Mouse (Mus musculus) sigmoid colon, adult 10 weeks (tissue): ENCODE results near the gene Timm10b. TPM values are rescaled to one million over a fixed set of nuclear protein-coding genes. Genes with fewer than 3 reads are reported as not detected.

Experiments used
- polyA plus RNA-seq: library from polyadenylated mRNA; stranded (reverse); fragments of 350-450 nt; fragmentation: Illumina TruSeq; extraction: RNeasy Lipid Tissue Mini Kit (QIAGEN cat#74804); gene quantifications from one replicate; pipeline ENCODE4 v1.2.3, GENCODE M21; 2014; ENCODE audit warnings: low read depth, low replicate concordance

Gene Timm10b
- 41.0 TPM for polyA plus RNA-seq

GRCm38 (mm10) chr7:105639756-105640155, at the start of gene Timm10b:
Gene Timm10b, plus strand, starts transcription at chr7:105640056.

DNA sequence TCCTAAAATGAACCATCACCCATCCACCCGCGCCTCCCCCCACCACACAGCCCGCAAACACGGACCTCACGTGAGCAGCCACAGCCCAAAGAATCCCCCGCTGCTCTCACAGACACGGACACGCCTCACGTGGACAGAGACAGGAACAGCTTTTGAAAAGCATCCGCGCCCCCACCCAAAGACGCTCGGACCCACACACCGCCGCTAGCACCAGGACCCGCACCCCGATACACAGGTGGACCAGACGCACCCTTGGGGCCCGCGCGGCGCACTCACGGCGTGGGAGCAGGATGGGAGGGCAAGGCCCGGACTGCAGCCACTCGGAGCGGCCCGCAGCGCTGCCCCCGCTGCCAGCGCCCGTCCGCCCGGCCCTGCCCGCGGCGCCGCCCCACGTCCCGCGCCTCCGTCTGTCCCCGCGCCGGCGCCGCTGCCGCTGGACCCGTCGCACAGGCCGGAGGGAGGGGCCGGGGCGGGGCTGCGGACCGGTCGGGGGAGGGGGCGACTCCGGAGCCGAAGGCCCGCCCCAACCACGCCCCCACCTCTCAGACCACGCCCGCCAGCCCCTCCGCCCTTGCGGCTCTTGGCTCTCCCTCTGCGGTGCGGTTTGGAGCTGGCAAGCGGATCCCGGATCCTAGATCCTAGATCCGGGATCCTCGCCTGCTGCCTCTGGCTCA, 6.6 kb upstream of the Timm10b start, which contains the start of gene Trim3:
Gene Trim3 (minus strand): TSS at position 445 of the 674 bp plus-strand sequence.

DNA sequence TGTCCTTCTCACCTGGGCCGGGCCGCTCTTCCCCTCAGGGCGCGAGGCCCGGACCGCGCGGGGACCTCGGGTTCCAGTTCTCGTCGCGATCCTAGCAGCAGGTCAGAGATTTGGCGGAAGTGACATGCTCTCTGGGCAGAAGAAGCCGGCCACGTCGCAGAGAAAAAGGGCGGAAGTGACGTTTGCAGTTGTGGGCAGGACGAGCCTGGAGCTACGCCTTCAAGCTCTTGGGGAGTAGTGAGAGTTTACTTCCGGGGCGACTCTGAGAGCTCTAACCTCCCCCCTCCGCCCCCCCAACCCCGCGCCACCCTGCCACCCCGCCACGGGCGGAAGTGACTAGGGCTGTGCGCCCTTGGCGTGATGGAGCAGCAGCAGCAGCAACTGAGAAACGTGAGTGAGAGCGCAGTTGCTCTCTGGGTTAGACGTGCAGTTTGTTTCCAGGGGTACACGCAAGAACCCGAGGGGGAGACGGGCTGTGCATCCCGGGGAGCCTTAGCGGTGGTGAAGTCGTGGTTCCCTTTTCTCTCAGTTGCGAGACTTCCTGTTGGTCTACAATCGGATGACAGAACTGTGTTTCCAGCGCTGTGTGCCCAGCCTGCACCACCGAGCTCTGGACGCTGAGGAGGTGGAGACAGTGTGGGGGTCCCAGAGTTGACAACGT, 507 bp downstream of the Timm10b start, which contains the start of the genes Arfip2 and Gm45799:
Gene Arfip2 (minus strand): TSS at position 184 of the 661 bp plus-strand sequence.
Gene Gm45799 (plus strand): TSS at position 320 of the 661 bp plus-strand sequence.

GRCm38 (mm10) chr7:105650639-105651435, 11.0 kb downstream of the Timm10b start, which contains the start of gene Dnhd1:
Gene Dnhd1, plus strand, starts transcription at chr7:105650827.

Other genes with a start within 250 kb of the Timm10b start
- 61.1 TPM for gene Fam160a2, start 240.0 kb upstream of the Timm10b start, polyA plus RNA-seq
- 0.16 TPM for gene Cnga4, start 235.5 kb upstream of the Timm10b start, polyA plus RNA-seq
- not detected for gene Cckbr, start 214.3 kb upstream of the Timm10b start, polyA plus RNA-seq
- gene Cavin3, start 157.8 kb upstream of the Timm10b start, polyA plus RNA-seq, result 9.2 TPM
- gene Smpd1, start 85.7 kb upstream of the Timm10b start, polyA plus RNA-seq, result 2.7 TPM
- gene Apbb1, start 58.4 kb upstream of the Timm10b start, polyA plus RNA-seq, result not detected
- gene Hpx, start 39.9 kb upstream of the Timm10b start, polyA plus RNA-seq, result not detected
- 9.6 TPM for gene Trim3, start 6.5 kb upstream of the Timm10b start, polyA plus RNA-seq
- gene Arfip2, start 360 bp downstream of the Timm10b start, polyA plus RNA-seq, result 13.0 TPM
- 0.79 TPM for gene Gm45799, start 496 bp downstream of the Timm10b start, polyA plus RNA-seq
- 1.6 TPM for gene Dnhd1, start 10.8 kb downstream of the Timm10b start, polyA plus RNA-seq
- 39.9 TPM for gene Ilk, start 96.5 kb downstream of the Timm10b start, polyA plus RNA-seq
- gene Rrp8, start 97.3 kb downstream of the Timm10b start, polyA plus RNA-seq, result 15.8 TPM
- gene Taf10, start 104.3 kb downstream of the Timm10b start, polyA plus RNA-seq, result 11.8 TPM
- gene Tpp1, start 112.2 kb downstream of the Timm10b start, polyA plus RNA-seq, result 68.0 TPM
- 0.03 TPM for gene Dchs1, start 147.6 kb downstream of the Timm10b start, polyA plus RNA-seq
- 6.7 TPM for gene Mrpl17, start 171.0 kb downstream of the Timm10b start, polyA plus RNA-seq